Mouse (Mus musculus) frontal cortex, postnatal 25 days (tissue): ENCODE measurements around the gene Cuta.

ENCODE experiments used
- DNase-seq, 2 experiments: peaks; one replicate each; pipeline ENCODE4 v3.0.0; 2022; ENCODE audit warnings: low spot score in 2 of 2

Cuta gene

GRCm38 (mm10) chr17:26956309-26956708 lies 16.9 kb upstream of the Cuta start:
- no peak for DNase-seq

- no peak for DNase-seq
Measured at GRCm38 (mm10) chr17:26953726-26954125, 14.4 kb upstream of the Cuta start.

GRCm38 (mm10) chr17:26953201-26953600 lies 13.8 kb upstream of the Cuta start:
- no peak for DNase-seq

- no peak for DNase-seq
Measured at GRCm38 (mm10) chr17:26951952-26952877, 12.8 kb upstream of the Cuta start.

- DNase-seq: no peak
Measured at GRCm38 (mm10) chr17:26951406-26951805, 12.0 kb upstream of the Cuta start.

- DNase-seq: no peak
Measured at GRCm38 (mm10) chr17:26950560-26951288, 11.4 kb upstream of the Cuta start.

GRCm38 (mm10) chr17:26949866-26950265 lies 10.5 kb upstream of the Cuta start:
- no peak for DNase-seq

- DNase-seq: no peak
Measured at GRCm38 (mm10) chr17:26949051-26949577, 9.7 kb upstream of the Cuta start.

- DNase-seq: no peak
Measured at GRCm38 (mm10) chr17:26948316-26949050, 9.1 kb upstream of the Cuta start.

GRCm38 (mm10) chr17:26947231-26948100 lies 8.1 kb upstream of the Cuta start:
- DNase-seq: no peak

- peak in 1 of 2 experiments; percentile 63 for DNase-seq
Measured at GRCm38 (mm10) chr17:26946567-26946966, 7.2 kb upstream of the Cuta start.

- DNase-seq: no peak
Measured at GRCm38 (mm10) chr17:26945824-26946495, 6.6 kb upstream of the Cuta start.

GRCm38 (mm10) chr17:26941841-26942570 lies 2.6 kb upstream of the Cuta start:
- DNase-seq: no peak

GRCm38 (mm10) chr17:26941031-26941789 lies 1.8 kb upstream of the Cuta start, which contains the start of gene Syngap1:
TSS of gene Syngap1 (plus strand) at chr17:26941253.
- DNase-seq: no peak

GRCm38 (mm10) chr17:26939973-26940300 lies 568 bp upstream of the Cuta start:
- no peak for DNase-seq

GRCm38 (mm10) chr17:26938731-26939130 lies 638 bp downstream of the Cuta start:
- DNase-seq: no peak

- DNase-seq: no peak
Measured at GRCm38 (mm10) chr17:26937883-26938695, 1.3 kb downstream of the Cuta start.
